Mouse (Mus musculus) spleen, postnatal 4 days (tissue): ENCODE measurements around the gene Anapc5.
A peak's percentile ranks its signal among the peaks of the same experiment; 100 is the strongest.

Experiments used
- DNase-seq, 2 experiments: peaks; one replicate each; pipeline ENCODE4 v3.0.0; 2022; ENCODE audit warnings: low spot score in 2 of 2

The Anapc5 gene

GRCm38 (mm10) chr5:122820777-122821523 lies at the start of gene Anapc5:
Anapc5 (minus strand) TSS chr5:122821339.
- DNase-seq = peak; percentile 93 to 96

GRCm38 (mm10) chr5:122863053-122863452 lies 41.9 kb upstream of the Anapc5 start:
- DNase-seq = no peak

- no peak for DNase-seq
Measured at GRCm38 (mm10) chr5:122855858-122856257, 34.7 kb upstream of the Anapc5 start.

GRCm38 (mm10) chr5:122852611-122853010 lies 31.5 kb upstream of the Anapc5 start:
- DNase-seq = no peak

GRCm38 (mm10) chr5:122850319-122851002 lies 29.3 kb upstream of the Anapc5 start:
- DNase-seq = peak; percentile 75 to 90

GRCm38 (mm10) chr5:122849521-122850318 lies 28.6 kb upstream of the Anapc5 start, which contains the start of gene Rnf34:
Rnf34 (plus strand) TSS chr5:122850048.
- peak; percentile 98 for DNase-seq

GRCm38 (mm10) chr5:122843799-122844198 lies 22.7 kb upstream of the Anapc5 start:
- no peak for DNase-seq

GRCm38 (mm10) chr5:122841126-122841525 lies 20.0 kb upstream of the Anapc5 start:
- no peak for DNase-seq

GRCm38 (mm10) chr5:122832996-122833395 lies 11.9 kb upstream of the Anapc5 start:
- no peak for DNase-seq

- no peak for DNase-seq
Measured at GRCm38 (mm10) chr5:122832536-122832935, 11.4 kb upstream of the Anapc5 start.

- DNase-seq = no peak
Measured at GRCm38 (mm10) chr5:122825099-122825498, 4.0 kb upstream of the Anapc5 start.

- no peak for DNase-seq
Measured at GRCm38 (mm10) chr5:122824450-122824849, 3.3 kb upstream of the Anapc5 start.

GRCm38 (mm10) chr5:122823976-122824375 lies 2.8 kb upstream of the Anapc5 start:
- no peak for DNase-seq

- no peak for DNase-seq
Measured at GRCm38 (mm10) chr5:122822441-122822840, 1.3 kb upstream of the Anapc5 start.

- no peak for DNase-seq
Measured at GRCm38 (mm10) chr5:122821524-122821885, 366 bp upstream of the Anapc5 start.

- no peak for DNase-seq
Measured at GRCm38 (mm10) chr5:122812699-122813098, 8.4 kb downstream of the Anapc5 start.

GRCm38 (mm10) chr5:122811364-122812079 lies 9.6 kb downstream of the Anapc5 start:
- peak; percentile 72 to 89 for DNase-seq

GRCm38 (mm10) chr5:122805503-122805902 lies 15.6 kb downstream of the Anapc5 start:
- no peak for DNase-seq

- no peak for DNase-seq
Measured at GRCm38 (mm10) chr5:122802706-122803105, 18.4 kb downstream of the Anapc5 start.

- DNase-seq = no peak
Measured at GRCm38 (mm10) chr5:122801684-122802083, 19.5 kb downstream of the Anapc5 start.

- no peak for DNase-seq
Measured at GRCm38 (mm10) chr5:122800345-122801010, 20.7 kb downstream of the Anapc5 start.
